Mouse (Mus musculus) MEL (cell line): ENCODE results near the gene Chst12.

Source experiments
- BHLHE40 ChIP-seq: IDR thresholded peaks from 2 replicates; pipeline ENCODE4 v1.6.1; 2012; ENCODE audit warnings: low read depth, mild to moderate bottlenecking, inconsistent platforms, low read length, improper control_type of control experiment, borderline replicate concordance
- CTCF ChIP-seq, 3 experiments: IDR thresholded peaks in 2 of 3; conservative IDR thresholded peaks in 1 of 3; 2 replicates each; pipeline ENCODE4 v1.5.1; 2011 to 2012; ENCODE audit warnings: low read length in 3 of 3, low read depth in 2 of 3, mild to moderate bottlenecking in 2 of 3, improper control_type of control experiment in 1 of 3, inconsistent platforms in 1 of 3, mixed read lengths in 1 of 3, moderate library complexity in 1 of 3; ENCODE audit not compliant: control insufficient read depth in 1 of 3, insufficient read depth in 1 of 3, poor library complexity in 1 of 3, severe bottlenecking in 1 of 3
- EP300 ChIP-seq, 2 experiments: IDR thresholded peaks; 2 replicates each; pipeline ENCODE4 v1.6.1; 2011; ENCODE audit warnings: improper control_type of control experiment in 2 of 2, low read length in 2 of 2, low read depth in 1 of 2, mild to moderate bottlenecking in 1 of 2
- MAX ChIP-seq: IDR thresholded peaks from 2 replicates; pipeline ENCODE4 v1.6.1; 2011; ENCODE audit warnings: low read length, improper control_type of control experiment
- POLR2A ChIP-seq, 2 experiments: IDR thresholded peaks; 2 replicates each; pipeline ENCODE4 v1.6.1; 2011 to 2012; ENCODE audit warnings: low read length in 2 of 2, mild to moderate bottlenecking in 2 of 2, control low read depth in 1 of 2, improper control_type of control experiment in 1 of 2, low read depth in 1 of 2, moderate library complexity in 1 of 2; ENCODE audit not compliant: control insufficient read depth in 1 of 2, insufficient read depth in 1 of 2, poor library complexity in 1 of 2
- POLR2AphosphoS2 ChIP-seq: IDR thresholded peaks from 2 replicates; pipeline ENCODE4 v1.6.1; 2011; ENCODE audit warnings: low read length, improper control_type of control experiment
- USF1 ChIP-seq: IDR thresholded peaks from 2 replicates; pipeline ENCODE4 v1.6.1; 2014; ENCODE audit warnings: low read depth, mild to moderate bottlenecking, inconsistent platforms, low read length, improper control_type of control experiment, moderate library complexity
- USF2 ChIP-seq, 2 experiments: IDR thresholded peaks; 2 replicates each; pipeline ENCODE4 v1.6.1; 2011 to 2012; ENCODE audit warnings: improper control_type of control experiment in 2 of 2, low read length in 2 of 2, borderline replicate concordance in 1 of 2, inconsistent platforms in 1 of 2, low read depth in 1 of 2, mild to moderate bottlenecking in 1 of 2; ENCODE audit not compliant: insufficient read depth in 1 of 2
- ZMIZ1 ChIP-seq: IDR thresholded peaks from 2 replicates; pipeline ENCODE4 v1.6.1; 2012; ENCODE audit warnings: low read depth, mild to moderate bottlenecking, inconsistent platforms, low read length, improper control_type of control experiment, moderate library complexity

GRCm38 (mm10) chr5:140521196-140521595, 15.8 kb downstream of the Chst12 start:
- no peak for TF ChIP-seq CTCF (IDR thresholded peaks at IDR 0.05 in 2 of 3, conservative IDR thresholded peaks at IDR 0.05 in 1 of 3; ENCODE audit: control insufficient read depth in 1 of 3, insufficient read depth in 1 of 3, low read depth in 2 of 3, low read length in 3 of 3, poor library complexity in 1 of 3, severe bottlenecking in 1 of 3)
- no peak for TF ChIP-seq USF2 (IDR thresholded peaks at IDR 0.05; ENCODE audit: borderline replicate concordance in 1 of 2, insufficient read depth in 1 of 2, low read depth in 1 of 2, low read length in 2 of 2)
- no peak for TF ChIP-seq POLR2A (IDR thresholded peaks at IDR 0.05; ENCODE audit: control insufficient read depth in 1 of 2, insufficient read depth in 1 of 2, low read depth in 1 of 2, low read length in 2 of 2, poor library complexity in 1 of 2)
- TF ChIP-seq EP300 (IDR thresholded peaks at IDR 0.05; ENCODE audit: low read depth in 1 of 2, low read length in 2 of 2) = no peak
- TF ChIP-seq POLR2AphosphoS2 = no peak
- no peak for TF ChIP-seq USF1
- no peak for TF ChIP-seq BHLHE40
- no peak for TF ChIP-seq ZMIZ1
- no peak for TF ChIP-seq MAX
